Mouse (Mus musculus) kidney, postnatal 10 days (tissue): ENCODE results near the gene Arhgap20.

ENCODE experiments used
- DNase-seq: peaks from one replicate; pipeline ENCODE4 v3.0.0; 2021; ENCODE audit warnings: mixed read lengths

The Arhgap20 gene

DNA sequence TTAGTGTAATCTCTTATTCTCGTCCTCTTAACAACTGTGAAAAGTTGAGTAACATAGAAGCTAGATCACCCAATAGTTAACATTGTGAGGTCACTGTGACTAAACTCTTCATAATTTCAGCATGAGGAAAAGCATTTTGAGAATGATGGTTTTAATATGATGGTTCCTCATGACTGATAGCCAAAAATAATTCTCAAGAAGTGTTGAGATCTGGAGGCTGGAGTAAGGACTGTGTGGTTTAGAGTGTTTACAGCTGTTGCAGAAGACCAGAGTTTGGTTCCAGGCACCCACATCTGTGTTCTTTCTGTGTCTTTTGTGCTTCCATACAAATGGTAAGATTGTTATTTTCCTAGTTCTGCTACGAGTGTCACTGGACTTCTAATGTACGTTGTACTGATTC, 42.1 kb downstream of the Arhgap20 start:
- DNase-seq, result no peak

DNA sequence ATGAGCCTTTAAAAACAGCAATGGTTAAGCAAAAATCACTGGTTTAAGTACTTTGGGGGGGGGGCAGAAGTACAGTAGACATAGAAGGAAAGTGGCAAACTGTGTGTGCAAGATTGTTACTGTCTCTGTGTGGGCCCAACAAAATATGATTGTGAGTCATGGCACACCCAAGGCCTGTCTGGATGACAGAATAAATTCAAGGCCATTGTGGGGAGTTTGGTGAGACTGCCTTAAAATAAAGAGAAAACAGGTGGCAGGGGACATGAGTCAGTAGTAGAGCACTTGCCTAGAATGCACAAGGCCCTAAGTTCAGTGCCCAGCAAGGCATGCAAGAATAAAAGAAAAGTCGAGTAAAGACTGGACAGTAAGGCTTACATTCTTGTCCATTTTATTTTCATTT, 47.8 kb downstream of the Arhgap20 start:
- DNase-seq, result no peak

DNA sequence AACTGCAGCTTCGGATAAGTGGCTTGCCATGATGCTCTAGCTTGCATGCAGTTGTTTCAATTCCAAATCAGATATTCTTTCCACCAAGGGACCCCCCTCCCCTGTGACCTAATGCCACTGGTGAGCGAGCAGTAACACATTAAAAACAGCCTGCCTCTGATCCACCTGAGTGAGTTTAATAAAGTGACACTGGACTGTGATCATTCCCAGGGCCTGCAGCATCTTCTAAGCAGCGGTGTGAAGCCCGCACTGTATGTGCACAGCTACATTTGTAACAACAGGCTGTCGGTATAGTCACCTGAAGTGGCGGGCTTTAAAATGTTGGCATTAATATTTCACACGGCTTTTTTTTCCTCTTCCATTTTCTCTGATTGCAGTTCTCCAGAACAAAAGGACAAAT, 59.4 kb downstream of the Arhgap20 start:
- no peak for DNase-seq

DNA sequence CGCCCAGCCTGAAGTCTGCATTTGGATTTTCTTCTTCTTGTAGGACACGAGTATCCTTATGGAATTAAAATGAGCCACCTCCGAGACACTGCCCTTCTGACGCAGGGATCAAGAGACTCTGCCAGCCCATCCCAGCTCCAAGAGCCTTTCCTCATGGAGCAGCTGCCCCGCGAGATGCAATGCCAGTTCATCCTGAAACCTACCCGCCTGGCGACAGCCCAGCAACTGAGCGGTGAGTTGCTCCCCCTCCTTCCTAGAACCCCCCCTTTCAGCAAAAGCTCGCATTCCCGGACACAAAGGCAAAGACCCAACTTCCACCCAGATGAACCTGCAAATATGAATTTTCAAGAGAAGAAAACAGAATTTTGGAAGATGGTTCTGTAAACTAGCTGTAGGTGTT, 66.5 kb downstream of the Arhgap20 start:
- no peak for DNase-seq

DNA sequence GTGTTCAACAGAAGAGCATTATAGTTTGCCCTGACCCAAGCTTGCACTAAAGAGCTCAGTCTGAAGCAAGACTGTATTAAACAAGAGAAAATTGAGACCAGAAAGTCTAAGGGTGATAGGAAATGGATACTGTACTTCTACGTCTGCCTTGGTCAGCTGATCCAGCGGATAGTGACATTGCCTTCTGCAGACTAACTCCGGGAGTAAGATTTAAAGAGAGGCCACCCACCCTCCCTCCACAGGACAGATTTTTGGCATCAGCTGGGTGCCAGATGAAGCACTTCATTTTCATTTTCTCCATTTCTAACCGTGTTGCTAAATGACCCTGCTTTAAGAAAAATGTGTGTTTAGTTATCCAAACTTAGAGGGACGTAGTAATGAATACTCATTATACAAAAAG, 67.2 kb downstream of the Arhgap20 start:
- peak; percentile 13 for DNase-seq

DNA sequence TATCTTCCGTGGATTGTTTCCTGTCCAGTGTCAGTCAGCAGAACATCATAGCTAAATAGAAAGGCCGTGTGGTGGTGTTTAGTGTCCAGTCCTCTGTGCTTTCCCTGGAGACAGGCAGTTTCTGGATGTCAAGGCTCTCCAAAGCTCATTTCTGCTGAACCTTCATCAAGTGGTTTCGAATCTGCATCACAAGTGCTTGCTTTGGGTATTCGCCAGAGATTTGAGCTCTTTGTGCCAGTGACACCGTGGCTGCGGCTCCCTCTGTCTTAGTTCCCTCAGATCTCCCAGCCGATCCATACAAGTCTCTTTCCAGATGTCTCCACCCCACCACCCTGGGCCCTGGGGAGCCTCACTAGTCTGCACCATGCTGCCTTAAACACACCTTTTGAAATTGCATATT, 72.6 kb downstream of the Arhgap20 start:
- DNase-seq, result no peak

DNA sequence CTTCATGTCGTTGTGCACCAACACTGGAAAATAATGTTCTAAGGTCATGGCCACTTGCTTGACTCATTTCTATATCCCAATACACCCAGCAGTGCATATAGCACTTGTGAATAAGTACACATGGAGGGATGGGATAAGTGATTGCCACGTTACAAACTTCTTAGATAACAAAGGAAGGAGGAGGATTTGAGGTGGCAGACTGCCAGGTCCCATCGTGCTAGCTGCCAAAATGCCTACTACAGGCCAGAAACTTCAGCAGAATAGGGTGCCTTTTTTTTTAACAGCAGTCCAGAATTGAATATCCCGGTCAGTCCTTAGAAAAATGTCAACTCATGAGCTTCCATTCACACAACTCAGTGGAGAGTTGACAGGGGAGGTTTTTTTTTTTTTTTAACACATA, 78.1 kb downstream of the Arhgap20 start:
- DNase-seq, result peak; percentile 15

DNA sequence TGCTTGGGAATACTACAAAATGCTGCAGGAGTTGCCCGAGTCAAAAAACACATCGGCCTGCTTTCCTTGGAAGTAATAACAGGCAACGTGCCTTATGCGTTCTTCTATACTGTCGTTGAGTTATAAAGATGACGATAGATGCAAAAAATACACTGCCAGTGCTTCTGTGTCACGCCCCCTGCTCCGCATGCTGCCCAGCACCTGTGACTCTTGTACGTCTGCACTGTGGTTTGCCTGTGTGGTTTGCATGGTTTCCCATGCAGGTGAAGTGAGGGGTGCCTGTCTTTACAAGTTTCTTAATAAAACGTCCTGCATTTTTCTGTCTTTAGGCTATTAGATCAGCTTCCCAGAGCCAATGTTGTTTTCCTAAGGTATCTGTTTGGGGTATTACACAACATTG, 80.7 kb downstream of the Arhgap20 start:
- DNase-seq, result no peak

DNA sequence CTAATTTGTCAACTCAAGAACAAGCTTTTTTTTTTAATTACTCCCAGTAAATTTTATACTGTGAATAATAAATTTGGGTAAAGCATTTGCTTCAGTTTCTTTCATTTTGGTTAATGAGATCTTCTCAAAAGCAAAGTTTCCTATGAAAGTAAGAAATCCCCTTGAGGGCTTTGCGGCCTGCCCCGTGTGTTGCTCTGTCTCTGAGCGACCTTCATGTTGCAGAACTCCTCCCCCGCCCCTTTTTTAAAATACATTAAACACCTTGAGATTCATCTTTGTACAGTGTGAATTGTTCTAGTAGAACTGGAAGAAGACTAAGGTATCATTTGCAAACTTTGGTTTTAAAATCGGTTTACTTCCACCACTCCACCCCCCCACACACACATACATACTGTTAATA, 88.6 kb downstream of the Arhgap20 start:
- DNase-seq, result no peak

DNA sequence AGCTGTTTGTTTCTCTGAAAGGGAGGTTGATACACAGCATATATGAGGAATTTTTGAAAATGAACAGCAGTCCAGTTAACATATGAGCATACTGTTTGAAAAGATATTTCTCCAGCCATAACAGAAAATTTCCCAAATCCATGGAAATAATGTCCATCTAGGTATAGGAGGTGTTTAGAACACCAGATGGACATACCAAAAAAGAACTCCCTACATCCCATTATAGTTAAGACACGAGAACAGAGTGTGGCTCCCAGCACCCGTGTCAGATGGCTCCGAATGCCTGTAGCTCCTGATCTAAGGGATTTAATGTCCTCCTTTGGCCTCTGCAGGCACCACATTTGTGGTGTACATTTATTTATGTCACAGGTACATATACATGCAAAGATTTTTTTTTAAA, 99.1 kb downstream of the Arhgap20 start:
- no peak for DNase-seq

DNA sequence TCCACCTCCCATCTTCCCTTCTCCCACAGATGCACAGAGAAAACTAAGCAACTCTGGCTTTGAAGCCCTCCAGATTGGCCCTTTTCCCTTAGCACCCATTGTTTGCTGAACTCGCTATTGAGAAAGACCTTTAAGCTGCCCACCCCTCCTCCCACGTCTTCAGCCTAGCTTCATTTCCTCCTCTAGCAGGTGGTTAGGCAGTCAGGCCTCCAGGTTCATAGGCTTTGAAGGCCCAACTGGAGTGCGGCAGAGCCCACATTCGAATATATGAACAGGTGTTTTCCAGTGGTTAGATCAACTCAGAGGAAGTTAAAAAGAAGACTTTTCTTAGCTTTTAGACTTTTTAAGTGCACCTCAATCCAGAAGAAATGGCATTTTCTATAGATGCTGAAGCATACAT, 101.5 kb downstream of the Arhgap20 start:
- DNase-seq, result no peak

DNA sequence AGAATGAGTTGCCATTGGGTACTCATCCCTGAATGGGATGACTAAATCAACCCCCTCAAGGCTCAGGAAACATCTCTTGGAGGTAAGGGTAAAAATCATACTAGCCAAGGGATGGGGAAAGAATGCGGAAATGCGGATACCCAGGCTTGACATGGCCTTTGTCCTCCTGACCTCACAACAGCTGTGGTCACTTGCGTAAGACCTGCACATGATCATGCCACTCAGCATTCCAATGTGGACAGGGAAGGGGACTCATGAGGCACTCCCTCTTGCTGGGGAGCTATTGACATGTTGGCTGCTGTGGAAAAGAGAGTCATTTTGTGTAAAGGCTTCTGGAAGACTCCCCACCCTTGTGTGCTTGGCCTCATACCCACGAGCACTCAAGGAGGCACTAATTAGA, 103.9 kb downstream of the Arhgap20 start:
- DNase-seq, result no peak

DNA sequence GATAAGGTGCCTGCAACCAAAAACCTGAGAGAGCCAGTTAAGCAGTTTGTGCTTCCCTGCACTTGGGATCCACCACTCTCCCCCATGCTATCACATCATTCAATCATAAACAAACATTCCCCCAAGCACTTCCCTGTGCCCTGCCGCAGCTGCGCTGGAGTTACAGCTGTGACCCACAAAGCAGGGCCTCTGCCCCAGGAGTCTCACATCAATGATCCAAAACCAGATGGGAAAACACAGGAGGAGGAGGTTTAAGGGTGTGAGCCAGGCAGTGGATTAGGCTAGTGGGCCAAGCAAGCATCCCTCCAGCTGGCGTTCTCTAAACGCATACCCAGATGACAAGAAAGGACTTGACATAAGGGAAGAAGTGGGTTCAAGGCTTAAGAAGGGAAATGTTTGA, 109.2 kb downstream of the Arhgap20 start:
- DNase-seq, result no peak

DNA sequence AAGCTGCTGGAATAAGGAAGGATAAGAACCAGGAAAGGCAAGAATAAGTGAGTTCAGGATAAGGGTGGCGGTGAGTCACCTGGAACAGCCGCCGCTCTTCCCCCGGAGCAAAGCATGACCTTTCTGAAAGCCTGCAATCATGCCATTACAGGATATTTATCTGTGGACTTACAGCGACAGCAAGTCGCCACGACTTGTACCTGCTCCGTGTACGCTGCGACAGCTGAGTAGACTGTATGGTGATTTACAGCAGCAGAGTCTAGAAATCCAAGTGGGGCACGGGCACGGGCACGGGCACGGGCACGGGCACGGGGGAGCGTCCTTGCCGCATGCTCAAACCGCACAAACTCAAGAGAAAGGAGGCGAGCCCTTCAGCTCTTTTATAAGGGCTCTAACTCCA, 110.4 kb downstream of the Arhgap20 start:
- DNase-seq, result peak; percentile 6

DNA sequence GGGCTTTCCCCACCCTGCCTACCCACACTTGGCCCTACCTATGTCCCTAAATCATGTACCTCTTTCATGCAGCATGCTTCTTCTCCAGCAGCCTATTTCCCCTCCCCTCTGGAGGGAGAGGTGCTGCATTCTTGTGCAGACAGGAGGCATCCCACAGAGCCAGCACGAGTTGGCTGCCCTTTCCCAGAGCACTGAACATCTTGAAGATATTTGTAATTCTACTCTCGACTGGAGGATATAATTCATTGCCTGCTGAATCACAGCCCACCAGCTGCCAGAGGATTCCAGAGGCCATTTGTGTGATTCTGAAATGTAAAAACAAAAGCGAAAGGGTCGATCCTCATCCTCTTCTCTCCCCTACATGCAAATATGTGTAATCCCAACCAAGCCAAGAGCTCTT, 116.2 kb downstream of the Arhgap20 start:
- peak; percentile 14 for DNase-seq

DNA sequence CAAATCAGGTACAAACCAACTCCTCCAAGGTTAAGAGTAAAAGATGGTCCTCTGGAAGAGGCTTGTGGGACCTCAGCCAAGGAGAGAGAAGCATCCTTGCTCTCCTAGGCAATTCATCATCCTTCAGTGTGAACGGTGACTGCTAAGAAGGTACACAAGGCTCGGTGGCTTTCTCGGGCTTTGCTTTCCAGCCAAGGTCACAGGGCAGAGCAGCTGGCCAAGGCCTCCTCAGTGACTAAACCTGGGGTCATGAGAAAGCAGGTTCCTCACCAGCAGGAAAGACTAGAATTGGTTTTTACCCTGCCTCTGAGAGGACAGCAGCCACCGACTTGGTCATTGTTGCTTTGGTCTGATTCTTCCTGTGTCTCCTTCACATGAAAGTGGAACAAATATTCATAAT, 116.7 kb downstream of the Arhgap20 start:
- DNase-seq, result no peak

DNA sequence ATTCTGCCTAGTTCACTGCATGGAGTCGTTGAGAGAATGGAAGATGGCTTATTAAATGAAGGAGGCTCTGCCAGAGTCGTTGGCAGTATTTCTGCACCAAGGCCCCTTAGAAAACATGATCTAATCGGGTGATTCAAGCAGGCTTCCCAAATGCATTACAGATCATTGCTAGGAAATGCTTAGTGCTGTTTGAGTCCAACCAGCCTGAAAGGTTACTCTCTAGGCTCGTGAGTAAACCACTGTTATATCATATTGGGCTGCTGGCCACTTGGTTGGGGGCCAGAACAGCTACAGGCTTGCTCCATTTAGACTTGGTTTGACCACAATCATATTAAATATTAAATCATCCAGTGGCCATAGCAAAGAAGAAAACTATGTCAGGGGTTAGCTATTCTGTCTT, 118.2 kb downstream of the Arhgap20 start:
- peak; percentile 52 for DNase-seq

DNA sequence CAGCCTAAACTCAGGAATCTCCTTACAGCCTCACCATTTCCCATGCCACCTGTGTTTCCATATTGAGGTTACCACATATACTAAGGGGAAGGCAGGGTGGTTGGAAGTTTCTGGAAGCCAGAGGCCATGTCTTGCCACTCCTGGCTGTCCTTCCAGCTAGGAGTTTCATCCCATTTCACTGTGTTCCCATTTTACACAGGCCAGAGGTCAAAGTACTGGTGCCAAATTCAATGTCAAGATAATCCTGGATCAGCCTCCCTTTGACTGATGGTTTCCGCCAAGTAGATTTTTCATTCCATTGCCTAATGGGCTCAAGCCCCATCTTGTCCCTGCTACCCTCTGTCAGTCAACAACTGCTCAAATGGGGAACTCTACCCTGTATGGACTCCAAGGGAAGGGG, 127.8 kb downstream of the Arhgap20 start:
- no peak for DNase-seq
